Mouse (Mus musculus) CD4-positive, CD25-positive, alpha-beta regulatory T cell (primary cell): ENCODE data around the gene Foxa1. TPM values are rescaled to one million over a fixed set of nuclear protein-coding genes. Genes with fewer than 3 reads are reported as not detected.

Source experiments
- polyA plus RNA-seq: library from polyadenylated mRNA; unstranded; fragments of 100-300 nt; shearing (Covaris generic); gene quantifications from one replicate; pipeline ENCODE4 v1.2.1, GENCODE M21; 2017

The Foxa1 gene
- 0.14 TPM for polyA plus RNA-seq

DNA sequence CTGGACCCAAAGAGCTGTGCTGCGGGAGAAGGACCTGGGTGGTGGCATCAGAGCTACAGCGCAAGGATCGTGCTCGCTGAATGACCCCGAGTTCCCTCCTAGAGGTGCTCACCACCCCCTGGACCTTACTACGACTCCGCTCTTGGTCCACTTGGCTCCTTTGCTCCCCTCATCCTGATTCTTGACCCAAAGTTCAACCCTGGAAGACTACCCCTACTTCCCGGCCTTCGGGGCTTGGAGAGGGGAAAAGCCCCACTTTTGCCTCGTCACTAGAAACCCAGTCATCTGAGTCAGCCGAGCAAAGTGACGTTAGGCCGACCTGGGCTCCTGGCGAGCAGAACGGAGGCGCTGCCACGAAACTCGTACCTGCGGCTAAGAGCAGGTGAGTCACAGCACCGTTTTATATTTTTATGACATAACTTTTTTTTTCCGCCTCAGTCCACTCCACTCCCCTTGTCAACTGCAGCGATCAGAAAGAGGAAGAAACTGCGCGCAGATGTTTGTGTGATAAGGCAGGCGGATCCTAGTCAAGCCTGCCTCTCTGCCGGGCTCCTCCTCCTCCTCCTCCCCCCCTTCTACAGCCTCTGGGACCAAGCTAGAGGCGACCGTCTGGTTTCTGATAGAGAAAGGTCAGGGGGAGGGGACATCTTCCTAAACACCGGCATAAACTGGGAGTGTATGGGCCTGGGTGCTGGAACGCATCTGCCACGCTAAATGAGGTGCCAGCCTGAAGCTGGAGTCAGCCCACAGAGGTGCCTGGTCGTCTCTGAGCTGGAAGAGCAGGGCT is at the start of gene Foxa1:
TSS of gene Foxa1 (minus strand) at position 502 of the 787 bp plus-strand sequence.

DNA sequence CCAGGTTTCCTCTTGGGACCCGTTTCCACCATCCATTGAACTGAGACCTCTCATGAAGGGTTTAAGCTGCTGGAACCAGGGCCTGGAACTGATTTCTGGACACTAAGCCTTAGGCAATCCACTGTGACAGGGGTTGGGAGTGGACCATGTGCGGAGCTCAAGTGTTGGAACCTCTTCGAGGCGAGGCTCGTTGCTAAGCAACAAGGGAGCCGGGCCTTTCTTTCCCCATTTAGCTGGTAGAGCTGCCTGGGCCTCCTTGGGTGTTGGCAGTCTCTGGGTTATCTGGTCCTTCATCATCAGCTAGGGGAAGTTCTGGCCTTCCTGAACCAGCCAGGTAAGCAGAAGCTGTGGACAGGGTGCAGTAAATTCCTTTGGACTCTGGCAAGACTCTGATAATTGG is 17.2 kb upstream of the Foxa1 start, which contains the start of gene Ttc6:
TSS of gene Ttc6 (plus strand) at position 205 of the 400 bp plus-strand sequence.

Other genes starting within 250 kb of the Foxa1 start
- not detected for gene Ttc6, start 17.2 kb upstream of the Foxa1 start, polyA plus RNA-seq